Mouse (Mus musculus): ENCODE measurements at regions not wholly inside any gene's neighbourhood (a gene's known extent, or its start where the extent isn't known, plus 50 kb on each side); places are given as distances from the start of the nearest gene placed in this dataset.

DNA sequence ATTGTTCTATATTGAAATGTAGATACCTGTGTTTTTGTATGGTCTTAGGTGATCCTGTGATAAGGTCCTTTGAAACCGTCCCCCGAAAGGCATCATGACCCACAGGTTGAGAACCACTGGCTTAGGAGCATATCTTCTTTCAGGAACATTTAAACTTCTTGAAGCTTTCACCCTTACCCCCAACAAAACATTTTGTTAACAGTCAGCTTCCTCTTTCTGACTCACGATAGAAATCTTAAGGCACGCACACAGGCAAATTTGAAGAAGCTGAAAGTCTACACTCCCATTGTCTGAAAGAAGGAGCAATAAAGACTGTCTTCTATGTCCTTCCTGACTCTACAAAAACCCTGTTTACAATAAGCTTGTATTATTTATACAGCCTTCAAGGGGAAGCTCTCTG, 388.2 kb downstream of the Setd4 start:
- DNase-seq (ENCODE audit: low spot score in 2 of 2): no peak

DNA sequence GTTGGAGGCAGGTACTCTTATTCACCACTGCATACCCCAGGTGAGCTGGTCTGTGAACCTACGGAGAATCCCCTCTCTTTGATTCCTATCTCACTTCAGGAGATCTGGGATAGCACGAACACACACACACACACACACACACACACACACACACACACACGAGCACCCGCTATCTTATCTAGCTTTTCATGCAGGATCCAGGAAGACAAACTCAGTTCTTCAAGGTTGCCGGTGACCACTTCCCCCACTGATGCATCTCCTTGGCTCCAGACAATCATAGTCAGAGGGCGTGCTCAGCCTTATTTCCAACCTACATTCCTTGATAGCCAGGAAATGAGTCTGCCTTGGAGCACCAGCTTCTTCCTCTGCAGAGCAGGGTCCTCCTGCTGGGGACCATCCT, 387.7 kb upstream of the Runx1 start:
- intact Hi-C loops (cut with DNase I): no loop called here
- no peak for DNase-seq (ENCODE audit: low spot score in 2 of 2)

More for the DNA sequence above, 388.2 kb downstream of the Setd4 start:
- intact Hi-C loops (cut with DNase I): no loop called here

DNA sequence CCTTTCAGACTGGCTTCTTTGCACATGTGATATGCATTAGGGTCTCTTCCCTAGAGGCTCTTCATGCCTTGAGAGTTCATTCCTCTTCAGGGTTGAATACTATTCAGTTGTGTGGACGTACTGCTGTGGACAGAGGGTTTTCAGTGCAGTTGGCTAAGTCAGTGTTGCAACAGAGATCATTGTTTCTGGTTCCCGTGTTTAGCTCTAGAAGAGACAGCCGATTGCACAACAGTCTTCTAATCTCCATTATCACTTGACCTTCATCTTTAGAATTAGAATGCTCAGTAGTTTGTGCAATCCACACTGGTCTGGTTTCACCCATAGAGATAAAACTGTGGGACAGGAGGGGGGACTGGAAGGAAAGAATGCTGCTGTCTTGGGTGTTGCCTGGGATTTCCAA, 381.7 kb upstream of the Runx1 start:
- intact Hi-C loops (cut with DNase I): no loop called here
- no peak for DNase-seq (ENCODE audit: low spot score in 2 of 2)

GRCm38 (mm10) chr16:93207217-93207616, 381.3 kb upstream of the Runx1 start:
- no peak for DNase-seq (ENCODE audit: low spot score in 2 of 2)
- intact Hi-C loops (cut with DNase I): no loop called here

- intact Hi-C loops (cut with DNase I): no loop called here
- DNase-seq (ENCODE audit: low spot score in 2 of 2): no peak
Observed at GRCm38 (mm10) chr16:93206325-93206724, 380.4 kb upstream of the Runx1 start.

GRCm38 (mm10) chr16:93204601-93205000, 378.7 kb upstream of the Runx1 start:
- intact Hi-C loops (cut with DNase I): no loop called here
- DNase-seq (ENCODE audit: low spot score in 2 of 2): no peak

DNA sequence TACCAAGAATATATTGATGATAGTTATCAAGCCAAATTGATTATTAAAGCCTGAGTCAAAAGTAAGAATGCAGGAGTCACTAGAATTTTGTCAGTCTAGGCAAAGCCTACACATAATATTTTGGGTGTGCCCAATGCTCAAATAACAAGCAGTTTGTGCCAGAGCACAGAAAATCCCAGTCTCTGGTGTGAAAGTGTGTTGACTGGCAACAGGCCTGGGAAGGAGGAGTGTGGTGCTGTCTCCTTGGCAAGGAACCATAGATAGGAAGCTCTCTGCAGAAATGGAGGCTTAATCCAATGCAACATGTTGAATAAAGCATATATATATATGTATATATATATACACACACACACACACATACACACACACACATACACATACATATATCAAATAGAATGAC, 376.6 kb upstream of the Runx1 start:
- no peak for DNase-seq (ENCODE audit: low spot score in 2 of 2)
- intact Hi-C loops (cut with DNase I): no loop called here

GRCm38 (mm10) chr16:93197300-93197699, 371.4 kb upstream of the Runx1 start:
- intact Hi-C loops (cut with DNase I): no loop called here
- no peak for DNase-seq (ENCODE audit: low spot score in 2 of 2)

- no peak for DNase-seq (ENCODE audit: low spot score in 2 of 2)
- intact Hi-C loops (cut with DNase I): no loop called here
Observed at GRCm38 (mm10) chr16:93193921-93194481, 368.1 kb upstream of the Runx1 start.

GRCm38 (mm10) chr16:93193263-93193662, 367.3 kb upstream of the Runx1 start:
- intact Hi-C loops (cut with DNase I): no loop called here

DNA sequence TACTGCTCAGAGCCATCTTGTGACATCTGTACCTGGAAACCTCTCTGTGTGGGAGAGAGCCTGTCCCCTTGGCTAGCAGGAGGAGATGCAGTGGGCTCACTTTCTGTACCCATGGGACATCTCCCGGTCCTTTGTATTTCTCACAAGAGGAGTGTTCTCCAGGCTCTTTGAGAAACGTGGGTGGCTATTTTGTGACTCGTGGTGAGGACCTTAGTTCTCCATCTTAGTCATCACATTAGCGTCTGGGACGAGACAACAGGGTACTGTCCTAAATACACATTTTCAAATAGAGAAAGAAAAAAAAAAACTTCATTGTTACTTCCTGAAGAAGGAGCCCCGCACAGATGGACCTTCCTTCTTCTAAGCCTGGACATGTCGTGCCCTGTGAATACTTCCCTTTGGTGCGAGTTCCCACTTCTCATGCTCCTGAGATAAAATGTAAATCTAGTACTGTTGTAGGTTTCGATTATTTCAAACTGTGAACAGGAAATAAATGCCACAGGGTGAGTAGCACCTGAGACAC, 366.8 kb upstream of the Runx1 start:
- intact Hi-C loops (cut with DNase I): no loop called here
- DNase-seq (ENCODE audit: low spot score in 2 of 2): no peak

More at GRCm38 (mm10) chr16:93193263-93193662, 367.3 kb upstream of the Runx1 start:
- no peak for DNase-seq (ENCODE audit: low spot score in 2 of 2)

- intact Hi-C loops (cut with DNase I): no loop called here
- no peak for DNase-seq (ENCODE audit: low spot score in 2 of 2)
Observed at GRCm38 (mm10) chr16:93191174-93191573, 365.2 kb upstream of the Runx1 start.

- intact Hi-C loops (cut with DNase I): no loop called here
- no peak for DNase-seq (ENCODE audit: low spot score in 2 of 2)
Observed at GRCm38 (mm10) chr16:93190301-93190700, 364.4 kb upstream of the Runx1 start.

- intact Hi-C loops (cut with DNase I): no loop called here
- no peak for DNase-seq (ENCODE audit: low spot score in 2 of 2)
Observed at GRCm38 (mm10) chr16:93189875-93190274, 363.9 kb upstream of the Runx1 start.

GRCm38 (mm10) chr16:93189412-93189811, 363.5 kb upstream of the Runx1 start:
- intact Hi-C loops (cut with DNase I): no loop called here
- no peak for DNase-seq (ENCODE audit: low spot score in 2 of 2)

DNA sequence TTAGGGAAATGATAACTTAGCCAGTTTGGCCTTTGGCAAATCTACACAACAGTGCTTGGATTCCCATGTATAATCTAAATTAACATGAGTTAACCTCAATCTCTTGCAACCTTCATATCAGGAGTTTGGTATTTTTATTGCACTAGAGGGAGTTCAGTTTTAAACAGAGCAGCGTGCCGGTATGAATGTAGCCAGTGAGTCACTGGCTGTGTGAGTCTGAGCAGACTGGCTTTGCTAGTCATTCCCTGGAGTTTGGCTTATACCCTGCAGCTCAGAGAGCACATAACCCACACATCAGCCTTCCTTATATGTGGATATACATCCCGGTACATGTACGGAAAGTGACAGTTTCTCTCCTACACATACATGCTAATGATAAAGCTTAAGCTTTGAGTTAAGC, 360.6 kb upstream of the Runx1 start:
- DNase-seq (ENCODE audit: low spot score in 2 of 2): peak in 1 of 2 experiments; percentile 16
- intact Hi-C loops (cut with DNase I): no loop called here

DNA sequence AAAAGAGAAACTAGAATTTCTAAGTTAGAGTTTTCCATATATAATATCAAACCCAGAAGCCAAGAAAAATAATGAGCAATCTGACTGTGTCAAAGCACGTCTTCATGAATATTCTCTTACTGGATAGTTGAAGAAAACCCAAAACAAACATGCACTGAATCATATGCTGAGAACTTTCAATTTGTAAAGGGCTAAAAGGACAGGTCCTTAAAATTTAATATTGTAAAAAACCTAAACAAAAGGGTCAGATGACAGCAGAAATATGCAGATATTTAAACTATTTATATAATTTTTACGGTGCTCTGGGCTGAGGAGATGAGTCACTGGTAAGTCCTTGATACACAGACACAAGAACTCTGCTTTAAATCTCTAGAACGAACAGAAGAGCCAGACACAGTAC, 356.7 kb upstream of the Runx1 start:
- no peak for DNase-seq (ENCODE audit: low spot score in 2 of 2)
- intact Hi-C loops (cut with DNase I): no loop called here

GRCm38 (mm10) chr16:93181497-93181896, 355.5 kb upstream of the Runx1 start:
- intact Hi-C loops (cut with DNase I): no loop called here
- no peak for DNase-seq (ENCODE audit: low spot score in 2 of 2)

DNA sequence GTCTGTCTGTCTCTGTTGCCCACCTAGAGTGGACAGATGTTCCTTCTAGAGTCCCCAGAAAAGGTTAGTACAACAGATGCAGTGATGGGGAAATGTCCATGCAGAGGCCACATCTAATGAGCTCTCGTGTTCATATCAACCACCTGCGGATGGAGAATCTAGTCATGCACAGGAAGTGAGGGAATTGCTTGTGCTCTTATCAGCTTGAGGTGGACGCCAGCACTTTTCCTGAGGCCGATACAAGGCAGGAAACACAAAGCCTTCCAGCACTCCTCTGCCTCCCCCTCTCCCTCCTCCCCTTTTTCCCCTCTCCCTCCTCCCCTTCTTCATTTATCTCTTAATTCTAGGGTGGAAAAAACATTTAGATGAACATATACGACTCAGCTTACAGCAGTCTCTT, 354.3 kb upstream of the Runx1 start:
- DNase-seq (ENCODE audit: low spot score in 2 of 2): no peak
- intact Hi-C loops (cut with DNase I): no loop called here

DNA sequence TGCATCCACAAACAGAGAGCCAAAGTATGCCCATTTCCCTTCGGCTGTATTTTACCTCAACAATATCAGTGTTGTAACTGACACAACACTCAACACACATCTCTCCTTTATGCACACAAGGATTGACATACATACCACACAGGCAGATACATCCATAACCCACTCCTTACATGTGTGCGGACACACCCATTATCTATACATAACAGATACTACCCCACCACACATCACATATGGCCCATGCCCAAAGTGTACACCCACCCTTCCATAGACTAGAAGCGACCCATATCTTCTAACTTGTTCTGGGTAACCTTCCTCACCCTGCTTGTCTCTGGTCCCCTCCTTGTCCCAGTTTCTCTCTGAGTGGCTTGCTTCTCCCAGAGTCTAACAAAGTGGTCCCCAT, 340.7 kb upstream of the Runx1 start:
- no peak for DNase-seq (ENCODE audit: low spot score in 2 of 2)
- intact Hi-C loops (cut with DNase I): no loop called here

DNA sequence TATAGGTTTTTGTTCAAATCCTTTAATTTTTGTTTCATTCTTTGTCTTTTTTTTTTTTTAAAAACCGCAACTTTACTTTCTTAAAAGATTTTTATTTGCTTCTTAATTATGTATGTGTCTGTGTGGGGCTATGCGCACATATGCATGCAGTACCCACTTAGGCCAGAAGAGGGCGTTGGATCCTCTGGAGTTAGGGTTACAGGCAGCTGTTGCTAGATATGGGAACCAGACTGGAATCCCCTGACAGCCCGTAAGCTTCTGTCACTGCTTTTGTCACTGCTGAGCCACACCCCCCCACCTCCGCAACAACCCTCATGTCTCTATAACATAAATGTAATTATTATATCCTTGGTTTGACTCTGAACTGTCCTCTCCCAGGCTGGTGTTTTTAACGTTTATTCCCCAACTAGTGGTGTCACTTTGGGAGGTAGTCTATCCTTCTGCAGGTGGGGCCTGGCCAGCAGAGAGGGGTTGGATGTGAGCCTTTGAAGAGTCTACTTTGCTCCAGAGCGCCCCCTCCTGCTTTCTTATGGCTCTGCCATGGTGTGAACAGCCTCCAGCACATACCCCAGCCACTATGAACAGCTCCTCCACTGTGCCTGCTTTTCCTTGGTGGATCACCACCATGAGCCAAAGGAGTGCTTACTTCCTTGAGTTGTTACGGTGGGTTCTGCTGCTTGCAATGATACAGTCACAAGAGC, 332.7 kb upstream of the Runx1 start:
- intact Hi-C loops (cut with DNase I): loop anchor here (10.0 kb wide), 1 partner anchor 296 kb away; no protein-coding TSS in a partner anchor
- DNase-seq (ENCODE audit: low spot score in 2 of 2): no peak
